Mouse (Mus musculus) megakaryocyte, embryonic 14.5 days (primary cell): ENCODE results near the gene Kcnj9. TPM values are rescaled to one million over a fixed set of nuclear protein-coding genes. Genes with fewer than 3 reads are reported as not detected.

Source experiments
- H3K27me3 ChIP-seq: replicated peaks from 2 replicates; pipeline ENCODE3; 2012; ENCODE audit warnings: inconsistent platforms
- H3K36me3 ChIP-seq: replicated peaks from 2 replicates; pipeline ENCODE3; 2012; ENCODE audit warnings: low read length, inconsistent platforms, mixed read lengths
- H3K4me1 ChIP-seq: 2 replicates; pipeline ENCODE4 v1.6.1; 2012; ENCODE audit warnings: inconsistent platforms
- H3K4me3 ChIP-seq: replicated peaks from 2 replicates; pipeline ENCODE3; 2012; ENCODE audit warnings: moderate library complexity, mild to moderate bottlenecking, inconsistent platforms
- H3K9me3 ChIP-seq: 2 replicates; pipeline ENCODE4 v1.6.1; 2012; ENCODE audit warnings: inconsistent platforms
- FLI1 ChIP-seq: IDR thresholded peaks from 2 replicates; pipeline ENCODE4 v1.6.1; 2012; ENCODE audit warnings: low read length, inconsistent platforms, mixed read lengths
- GATA1 ChIP-seq: IDR thresholded peaks from 3 replicates; pipeline ENCODE4 v1.6.1; 2012; ENCODE audit warnings: mixed read lengths, low read length, inconsistent platforms, borderline replicate concordance
- polyA plus RNA-seq: library from polyadenylated mRNA; stranded (reverse); fragments of >175 nt; gene quantifications from 2 replicates; pipeline ENCODE4 v1.2.3, GENCODE M21; 2012; ENCODE audit warnings: low replicate concordance; ENCODE audit not compliant: insufficient read depth

The Kcnj9 gene
- polyA plus RNA-seq, 1 experiment = 0.13 TPM

DNA sequence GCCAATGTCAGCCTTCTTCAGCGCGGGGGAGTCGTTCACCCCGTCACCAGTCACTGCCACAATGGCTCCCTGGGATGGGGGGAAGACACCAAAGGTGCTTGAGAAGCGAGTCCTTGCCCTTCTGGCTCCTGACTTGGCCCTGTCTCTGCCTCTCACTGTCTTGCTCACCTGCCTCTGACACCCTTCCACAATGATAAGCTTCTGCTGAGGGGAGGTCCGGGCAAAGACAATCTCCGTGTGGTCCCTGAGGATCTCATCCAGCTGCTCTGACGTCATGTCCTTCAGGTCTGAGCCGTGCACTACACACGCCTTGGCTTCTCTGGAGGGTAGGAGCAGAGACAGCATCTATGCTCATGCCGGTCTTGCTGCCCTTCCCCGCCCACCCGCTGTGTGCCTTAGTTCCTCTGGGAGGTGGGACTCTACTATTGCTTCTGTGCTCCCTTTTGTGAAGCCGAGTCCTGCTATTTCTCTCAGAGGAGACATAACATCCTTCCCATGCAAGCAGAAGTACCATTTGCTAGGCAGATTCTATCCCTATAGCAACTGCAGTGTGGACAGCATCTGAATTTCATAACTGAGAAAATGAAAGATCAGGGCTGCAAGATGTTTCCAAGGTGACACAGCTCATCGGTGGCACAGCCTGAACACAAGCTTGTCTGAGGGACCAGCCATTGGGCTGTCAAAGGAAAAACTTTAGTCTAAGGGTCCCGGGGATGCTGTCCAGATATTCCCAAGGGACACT, 49.2 kb downstream of the Kcnj9 start:
- H3K9me3 ChIP-seq = no peaks in the 10 kb centered on the region
- peaks cover 40% of the 10 kb centered on the region for H3K4me1 ChIP-seq
- H3K27me3 ChIP-seq = peaks cover 46% of the 10 kb centered on the region
- peak overlapping the region; percentile 62 for H3K4me3 ChIP-seq
- TF ChIP-seq GATA1 (no peak), FLI1 (no peak)
- no peaks in the 10 kb centered on the region for H3K36me3 ChIP-seq

DNA sequence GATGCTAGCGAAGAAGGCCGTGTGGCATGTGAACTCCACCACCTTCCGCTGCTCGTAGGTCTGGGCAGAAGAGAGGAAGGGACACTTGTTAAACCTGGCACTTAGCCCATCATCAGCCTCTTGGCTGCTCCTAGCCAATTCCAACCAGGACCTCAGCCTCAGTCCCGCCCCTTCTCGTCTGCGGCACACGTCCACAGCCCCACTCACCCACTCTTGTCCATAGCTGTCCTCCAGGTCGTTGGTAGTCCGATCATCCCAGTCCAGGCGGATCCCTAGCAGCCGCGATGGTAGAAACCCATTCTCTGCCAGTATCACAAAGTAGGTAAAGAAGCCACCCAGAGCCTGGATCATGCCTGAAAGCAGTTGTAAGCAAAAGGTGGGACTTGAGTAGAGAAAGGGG, 50.8 kb downstream of the Kcnj9 start:
- no peaks in the 10 kb centered on the region for H3K9me3 ChIP-seq
- peaks cover 44% of the 10 kb centered on the region for H3K4me1 ChIP-seq
- no peaks in the 10 kb centered on the region for H3K36me3 ChIP-seq
- TF ChIP-seq FLI1 (no peak), GATA1 (no peak)
- H3K27me3 ChIP-seq = peaks cover 36% of the 10 kb centered on the region
- no peak overlapping the region for H3K4me3 ChIP-seq

DNA sequence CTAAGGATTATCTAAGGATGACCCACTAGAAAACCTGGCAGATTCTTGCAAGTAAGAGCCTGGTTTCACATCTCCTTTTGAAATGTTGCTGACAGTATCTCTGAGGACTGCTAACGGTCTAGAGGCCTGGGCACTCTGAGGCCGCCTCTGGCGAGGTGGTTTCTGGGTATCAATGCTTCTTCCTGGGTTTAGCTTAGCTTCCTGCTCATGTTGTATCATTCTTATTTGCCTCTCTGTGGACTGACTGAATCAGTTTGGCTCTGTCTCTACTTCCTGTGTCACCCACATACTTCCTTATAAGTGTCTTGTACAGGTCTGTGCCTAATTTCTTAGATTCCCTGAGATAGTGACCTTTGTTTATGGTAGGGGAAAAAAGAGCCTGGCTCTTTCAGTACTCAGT, 51.9 kb downstream of the Kcnj9 start:
- TF ChIP-seq GATA1 (no peak), FLI1 (no peak)

DNA sequence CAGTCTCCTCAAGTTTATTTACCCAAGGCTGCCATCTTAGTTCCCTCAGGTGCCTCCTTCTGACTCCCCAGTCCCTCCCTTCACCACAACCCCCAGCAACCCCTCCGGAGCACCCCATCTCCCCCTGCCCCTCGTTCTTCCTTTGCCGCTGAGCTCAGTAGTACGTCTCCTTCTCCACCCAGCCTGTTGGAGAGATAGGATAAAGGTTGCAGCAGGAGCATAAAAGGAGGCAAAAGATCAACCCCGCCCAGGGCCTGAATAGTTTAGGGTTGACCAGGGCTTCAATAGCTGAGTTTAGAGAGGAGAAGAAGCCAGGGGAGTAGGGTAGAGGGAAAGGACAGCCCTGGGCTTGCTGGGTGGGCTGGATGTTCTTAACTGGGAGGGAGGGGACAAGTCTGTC, 54.6 kb downstream of the Kcnj9 start:
- no peaks in the 10 kb centered on the region for H3K36me3 ChIP-seq

More for the DNA sequence above, 51.9 kb downstream of the Kcnj9 start:
- Histone ChIP-seq H3K4me1 (peaks cover 44% of the 10 kb centered on the region), H3K27me3 (peaks cover 28% of the 10 kb centered on the region), H3K4me3 (no peak overlapping the region), H3K9me3 (no peaks in the 10 kb centered on the region), H3K36me3 (no peaks in the 10 kb centered on the region)

DNA sequence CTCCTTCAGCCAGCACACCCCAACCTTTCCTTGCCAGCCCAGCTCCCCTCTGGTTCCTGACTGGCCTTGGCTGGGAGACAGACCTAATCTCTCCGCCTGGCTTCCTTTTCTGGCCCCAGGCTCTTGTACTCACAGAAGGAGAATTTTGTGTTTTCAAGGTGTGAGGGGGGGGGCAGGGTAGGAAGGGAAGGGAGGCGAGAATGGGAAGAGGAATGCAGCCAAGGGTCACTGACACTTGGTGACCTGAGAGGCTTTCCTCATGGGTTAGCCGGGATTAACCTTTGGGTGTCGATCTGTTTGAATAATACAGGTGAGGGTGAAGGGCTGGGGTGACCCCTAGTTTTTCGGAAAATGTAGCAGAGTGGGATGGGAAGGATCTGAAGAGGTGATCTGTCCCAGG, 55.0 kb downstream of the Kcnj9 start:
- no peaks in the 10 kb centered on the region for H3K36me3 ChIP-seq
- H3K4me3 ChIP-seq = no peak overlapping the region

More for the DNA sequence above, 54.6 kb downstream of the Kcnj9 start:
- no peak for TF ChIP-seq FLI1
- no peak for TF ChIP-seq GATA1
- no peaks in the 10 kb centered on the region for H3K9me3 ChIP-seq
- peaks cover 31% of the 10 kb centered on the region for H3K4me1 ChIP-seq
- H3K4me3 ChIP-seq = no peak overlapping the region
- H3K27me3 ChIP-seq = peaks cover 12% of the 10 kb centered on the region

DNA sequence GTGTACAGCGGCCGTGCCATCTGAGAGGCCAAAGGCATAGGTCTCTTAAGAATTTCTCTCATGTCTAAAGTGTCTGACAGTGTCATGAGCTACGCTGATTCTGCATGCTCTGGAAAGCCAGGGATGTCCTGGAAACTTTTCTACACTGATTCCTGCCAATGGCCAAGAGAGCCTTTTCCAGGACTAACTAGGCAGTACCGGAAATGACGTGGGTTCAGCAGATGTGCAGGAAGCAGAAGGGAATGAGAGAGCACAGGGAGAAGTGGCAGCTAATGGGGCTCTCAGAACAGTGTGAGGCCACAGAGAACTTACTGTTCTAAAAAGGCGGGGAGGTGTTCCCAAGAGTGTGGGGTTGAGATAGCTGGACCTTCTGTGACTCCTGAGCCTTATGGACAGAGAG, 55.7 kb downstream of the Kcnj9 start:
- H3K27me3 ChIP-seq = peaks cover 6% of the 10 kb centered on the region
- peaks cover 24% of the 10 kb centered on the region for H3K4me1 ChIP-seq
- H3K9me3 ChIP-seq = no peaks in the 10 kb centered on the region
- no peak overlapping the region for H3K4me3 ChIP-seq
- no peaks in the 10 kb centered on the region for H3K36me3 ChIP-seq
- TF ChIP-seq GATA1 = no peak
- no peak for TF ChIP-seq FLI1

More for the DNA sequence above, 55.0 kb downstream of the Kcnj9 start:
- Histone ChIP-seq H3K27me3 (peaks cover 8% of the 10 kb centered on the region), H3K9me3 (no peaks in the 10 kb centered on the region), H3K4me1 (peaks cover 29% of the 10 kb centered on the region)
- TF ChIP-seq FLI1 (no peak), GATA1 (no peak)

DNA sequence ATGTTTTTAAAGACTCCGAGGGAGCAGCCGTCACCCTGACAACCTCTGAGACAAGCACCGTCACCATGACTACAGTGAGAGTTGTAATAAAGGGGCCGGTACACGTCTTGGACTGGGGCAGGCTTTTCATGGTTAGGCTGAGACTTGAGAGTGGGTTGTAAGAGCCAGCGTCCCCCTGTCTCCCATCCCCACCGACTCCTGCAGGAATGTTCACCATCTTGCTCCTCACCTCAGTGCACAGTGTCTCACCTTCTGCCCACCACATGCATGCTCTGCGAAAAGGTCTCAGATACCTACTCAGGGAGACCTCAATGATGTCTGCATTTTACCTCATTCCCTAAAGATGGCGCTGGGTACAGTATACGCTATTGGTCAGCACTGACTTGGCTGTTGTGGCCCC, 57.4 kb downstream of the Kcnj9 start:
- H3K27me3 ChIP-seq = peaks cover 6% of the 10 kb centered on the region
- H3K9me3 ChIP-seq = no peaks in the 10 kb centered on the region
- no peak for TF ChIP-seq FLI1
- no peak for TF ChIP-seq GATA1
- no peaks in the 10 kb centered on the region for H3K36me3 ChIP-seq
- H3K4me3 ChIP-seq = no peak overlapping the region
- peaks cover 8% of the 10 kb centered on the region for H3K4me1 ChIP-seq

DNA sequence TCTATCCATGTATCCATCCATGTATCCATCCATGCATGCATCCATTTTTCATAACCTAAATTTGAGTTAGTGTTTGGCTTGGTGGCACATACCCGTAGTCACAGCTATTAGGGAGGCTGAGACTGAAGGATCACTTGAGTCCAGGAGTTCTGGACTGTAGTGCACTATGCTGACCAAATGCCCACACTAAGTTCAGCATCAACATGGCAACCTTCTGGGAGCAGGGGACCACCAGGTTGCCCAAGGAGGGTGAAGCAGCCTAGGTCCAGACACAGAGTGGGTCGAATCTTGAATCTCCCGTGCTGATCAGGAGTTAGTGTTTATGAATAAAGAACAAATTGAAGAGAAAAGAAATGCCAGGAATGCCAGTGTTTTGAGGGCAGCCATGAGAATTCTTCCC, 57.9 kb downstream of the Kcnj9 start:
- no peak overlapping the region for H3K4me3 ChIP-seq
- TF ChIP-seq FLI1 (no peak), GATA1 (no peak)
- H3K4me1 ChIP-seq = peaks cover 4% of the 10 kb centered on the region
- peaks cover 6% of the 10 kb centered on the region for H3K27me3 ChIP-seq
- no peaks in the 10 kb centered on the region for H3K36me3 ChIP-seq
- H3K9me3 ChIP-seq = no peaks in the 10 kb centered on the region

Other genes with a start within 250 kb of the Kcnj9 start
- gene Copa, start 246.8 kb downstream of the Kcnj9 start, polyA plus RNA-seq = 2.9 and 15.6 TPM in 2 replicates
- gene Ncstn, start 246.5 kb downstream of the Kcnj9 start, polyA plus RNA-seq = 0.76 and 7.6 TPM in 2 replicates
- 4.1 and 18.9 TPM in 2 replicates for gene Pex19, start 202.6 kb downstream of the Kcnj9 start, polyA plus RNA-seq
- gene Dcaf8, start 181.2 kb downstream of the Kcnj9 start, polyA plus RNA-seq = 15.0 and 34.6 TPM in 2 replicates
- 6.9 and 11.9 TPM in 2 replicates for gene Pea15a, start 122.5 kb downstream of the Kcnj9 start, polyA plus RNA-seq
- gene Casq1, start 109.5 kb downstream of the Kcnj9 start, polyA plus RNA-seq = not detected in 2 replicates
- not detected in 2 replicates for gene Atp1a4, start 70.9 kb downstream of the Kcnj9 start, polyA plus RNA-seq
- 18.9 and 46.3 TPM in 2 replicates for gene Igsf8, start 67.7 kb downstream of the Kcnj9 start, polyA plus RNA-seq
- gene Atp1a2, start 31.3 kb downstream of the Kcnj9 start, polyA plus RNA-seq = 0.03 TPM in 1 of 2 replicates, not detected in the other
- gene Kcnj10, start 11.9 kb upstream of the Kcnj9 start, polyA plus RNA-seq = 0.12 TPM in 1 of 2 replicates, not detected in the other
- 4.1 and 7.8 TPM in 2 replicates for gene Pigm, start 47.2 kb upstream of the Kcnj9 start, polyA plus RNA-seq
- gene Slamf9, start 146.0 kb upstream of the Kcnj9 start, polyA plus RNA-seq = not detected in 2 replicates
- 0.41 and 0.68 TPM in 2 replicates for gene Igsf9, start 152.5 kb upstream of the Kcnj9 start, polyA plus RNA-seq
- 725 and 2,302 TPM in 2 replicates for gene Tagln2, start 170.7 kb upstream of the Kcnj9 start, polyA plus RNA-seq
- 0.93 TPM in 1 of 2 replicates, not detected in the other for gene Cfap45, start 191.5 kb upstream of the Kcnj9 start, polyA plus RNA-seq
- not detected in 2 replicates for gene Vsig8, start 226.6 kb upstream of the Kcnj9 start, polyA plus RNA-seq